Mouse (Mus musculus): ENCODE results near the gene Neurod4. TPM values are rescaled to one million over a fixed set of nuclear protein-coding genes. Genes with fewer than 3 reads are reported as not detected.

Gene Neurod4
- polyA plus RNA-seq (2012; rRNA removed) = not detected in 2 replicates

GRCm38 (mm10) chr10:130280066-130280465 is at the start of gene Neurod4:
Gene Neurod4 (minus strand): TSS chr10:130280240.

GRCm38 (mm10) chr10:130322637-130323036 is 42.6 kb upstream of the Neurod4 start, which contains the start of gene Tespa1:
Gene Tespa1 (plus strand): TSS chr10:130322870.

Other genes with a start within 250 kb of the Neurod4 start
- gene Olfr821, start 249.9 kb downstream of the Neurod4 start, polyA plus RNA-seq (2012; rRNA removed) = not detected in 2 replicates
- not detected in 2 replicates for gene Olfr822, start 209.0 kb downstream of the Neurod4 start, polyA plus RNA-seq (2012; rRNA removed)
- gene Olfr823, start 164.9 kb downstream of the Neurod4 start, polyA plus RNA-seq (2012; rRNA removed) = not detected in 2 replicates
- gene Olfr824, start 150.2 kb downstream of the Neurod4 start, polyA plus RNA-seq (2012; rRNA removed) = not detected in 2 replicates
- gene Olfr825, start 113.5 kb downstream of the Neurod4 start, polyA plus RNA-seq (2012; rRNA removed) = not detected in 2 replicates
- not detected in 2 replicates for gene Olfr826, start 96.1 kb downstream of the Neurod4 start, polyA plus RNA-seq (2012; rRNA removed)
- not detected in 2 replicates for gene Olfr827, start 65.8 kb downstream of the Neurod4 start, polyA plus RNA-seq (2012; rRNA removed)
- 0.29 and 0.31 TPM in 2 replicates for gene Tespa1, start 42.6 kb upstream of the Neurod4 start, polyA plus RNA-seq (2012; rRNA removed)
- gene Vmn2r84, start 114.1 kb upstream of the Neurod4 start, polyA plus RNA-seq (2012; rRNA removed) = not detected in 2 replicates
- gene Vmn2r85, start 149.5 kb upstream of the Neurod4 start, polyA plus RNA-seq (2012; rRNA removed) = not detected in 2 replicates
- not detected in 2 replicates for gene Vmn2r86, start 175.8 kb upstream of the Neurod4 start, polyA plus RNA-seq (2012; rRNA removed)
- gene Vmn2r87, start 217.2 kb upstream of the Neurod4 start, polyA plus RNA-seq (2012; rRNA removed) = not detected in 2 replicates

Data from colon, adult 2 months (tissue).